Mouse (Mus musculus) central nervous system, embryonic 14 days (tissue): ENCODE results near the gene Sema3f. TPM values are rescaled to one million over a fixed set of nuclear protein-coding genes. Genes with fewer than 3 reads are reported as not detected.

Experiments used
- polyA plus RNA-seq: library from polyadenylated mRNA; depleted of rRNA; stranded (reverse); fragments of >200 nt; gene quantifications from 2 replicates; pipeline ENCODE4 v1.2.3, GENCODE M21; 2012; rRNA removed

Sema3f gene
- polyA plus RNA-seq: 112 and 151 TPM in 2 replicates

DNA sequence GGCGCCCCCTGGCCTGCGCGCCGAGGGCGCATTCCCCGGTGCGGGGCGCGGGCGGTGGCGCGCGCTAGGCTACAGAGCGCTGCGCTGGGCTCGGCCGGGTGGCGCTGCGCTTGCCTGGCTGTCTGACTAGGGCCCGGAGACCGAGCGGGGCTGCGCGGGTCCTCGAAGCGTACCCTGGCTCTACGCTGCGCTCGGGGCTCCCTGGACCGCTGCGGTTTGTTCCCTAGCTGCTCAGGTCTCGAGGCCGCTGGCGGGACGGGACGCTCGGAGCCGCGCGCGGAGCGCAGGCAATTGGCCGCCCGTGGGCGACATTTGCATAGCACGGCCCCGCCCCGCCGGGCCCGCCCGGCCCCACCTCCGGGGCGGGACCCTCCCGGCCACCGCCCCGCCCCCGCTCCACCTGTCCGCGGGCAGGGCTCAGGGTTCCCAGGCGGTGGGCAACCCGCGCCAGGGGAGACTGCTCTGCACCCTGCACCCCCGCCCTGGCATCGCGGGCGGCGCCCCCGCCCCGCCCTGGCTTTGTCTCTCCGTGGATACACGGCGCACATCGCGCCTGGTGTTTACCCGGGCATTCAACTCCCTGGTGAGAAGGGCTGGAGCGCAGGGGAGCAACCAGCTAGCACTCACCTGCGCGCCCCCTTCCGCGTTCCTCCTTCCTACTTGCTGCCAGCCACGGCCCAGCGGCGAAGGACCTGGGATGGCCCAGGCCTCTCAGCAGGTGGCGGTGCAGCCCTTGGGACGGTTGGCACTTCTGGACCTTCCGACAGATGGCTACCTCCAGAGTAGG is at the start of gene Sema3f:
Sema3f (minus strand) TSS at position 779 of the 787 bp plus-strand sequence.

GRCm38 (mm10) chr9:107679501-107679900 is 30.8 kb downstream of the Sema3f start, which contains the start of gene Gnat1:
TSS of gene Gnat1 (minus strand) at chr9:107679712.

DNA sequence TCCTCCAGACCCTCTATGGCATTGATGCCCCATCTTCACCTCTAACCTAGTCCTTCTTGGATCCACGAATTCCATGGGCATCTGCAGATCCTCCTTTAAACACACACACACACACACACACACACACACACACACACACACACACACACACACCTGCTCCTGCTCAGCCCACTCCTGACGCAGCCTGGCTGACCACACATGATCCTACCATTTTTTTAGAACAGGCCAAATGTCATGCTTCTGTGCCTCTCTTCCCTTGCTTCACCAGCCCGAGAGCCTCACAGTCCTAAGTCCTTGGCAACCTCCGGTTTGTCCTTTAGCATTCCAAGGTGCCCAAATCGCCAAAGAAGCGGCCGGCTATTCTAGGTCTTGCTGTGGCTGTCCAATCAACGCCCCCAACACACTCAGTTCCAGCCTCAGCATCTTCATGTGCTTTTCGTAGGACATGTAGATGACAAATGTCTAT is 40.8 kb downstream of the Sema3f start, which contains the start of gene Slc38a3:
Slc38a3 (minus strand) TSS at position 51 of the 466 bp plus-strand sequence.

DNA sequence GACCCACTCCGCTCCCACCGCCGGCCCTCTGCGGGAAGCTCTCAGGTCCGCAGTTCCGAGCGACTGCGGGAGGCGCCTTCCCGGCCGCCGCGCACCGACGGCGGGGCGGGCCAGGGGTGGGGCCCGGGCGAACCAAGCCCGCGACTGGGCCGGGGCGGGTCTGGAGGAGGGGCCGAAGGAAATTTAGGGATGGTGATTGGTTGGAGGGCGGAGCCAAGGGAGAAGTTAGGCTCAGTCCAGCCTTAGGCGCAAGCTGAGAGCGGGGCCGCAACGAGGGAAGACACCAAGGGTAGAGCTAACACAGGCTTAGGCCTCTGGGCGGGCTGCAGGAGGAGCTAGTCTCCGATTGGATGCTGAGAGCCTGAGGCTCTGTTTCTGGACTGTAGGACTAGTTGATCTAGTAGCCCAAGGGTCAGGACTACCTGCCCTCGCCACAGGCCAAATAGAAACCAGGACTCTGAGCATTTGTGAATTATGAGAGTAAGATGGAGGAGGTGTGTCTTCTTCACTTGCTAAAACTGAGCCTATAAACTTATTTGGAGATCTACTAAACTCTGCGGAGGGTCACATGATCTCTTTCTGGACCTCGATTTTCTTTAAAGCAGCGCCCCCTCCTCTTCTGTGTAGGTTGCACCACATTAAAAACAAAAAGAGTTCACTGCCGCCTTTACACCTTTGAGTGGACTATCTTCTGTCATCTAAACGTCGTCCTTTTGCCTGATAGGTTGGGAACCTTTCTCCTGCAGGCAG is 74.8 kb downstream of the Sema3f start, which contains the start of gene Gnai2:
Gnai2 (minus strand) TSS at position 89 of the 750 bp plus-strand sequence.

Other genes with a start within 250 kb of the Sema3f start
- 32.8 and 33.5 TPM in 2 replicates for gene Tmem115, start 176.5 kb downstream of the Sema3f start, polyA plus RNA-seq
- 27.6 and 30.1 TPM in 2 replicates for gene Cyb561d2, start 168.3 kb downstream of the Sema3f start, polyA plus RNA-seq
- gene Nprl2, start 168.2 kb downstream of the Sema3f start, polyA plus RNA-seq: 78.8 and 83.5 TPM in 2 replicates
- gene Zmynd10, start 163.2 kb downstream of the Sema3f start, polyA plus RNA-seq: 5.8 and 7.0 TPM in 2 replicates
- gene Rassf1, start 158.9 kb downstream of the Sema3f start, polyA plus RNA-seq: 34.2 and 44.6 TPM in 2 replicates
- gene Tusc2, start 147.2 kb downstream of the Sema3f start, polyA plus RNA-seq: 78.2 and 82.7 TPM in 2 replicates
- gene Hyal2, start 142.5 kb downstream of the Sema3f start, polyA plus RNA-seq: 62.7 and 63.0 TPM in 2 replicates
- 4.3 and 4.8 TPM in 2 replicates for gene Hyal1, start 133.5 kb downstream of the Sema3f start, polyA plus RNA-seq
- gene Naa80, start 131.6 kb downstream of the Sema3f start, polyA plus RNA-seq: 26.0 and 30.3 TPM in 2 replicates
- 1.2 and 1.3 TPM in 2 replicates for gene Hyal3, start 129.7 kb downstream of the Sema3f start, polyA plus RNA-seq
- gene Ifrd2, start 122.8 kb downstream of the Sema3f start, polyA plus RNA-seq: 24.6 and 30.0 TPM in 2 replicates
- gene Sema3b, start 101.2 kb downstream of the Sema3f start, polyA plus RNA-seq: 5.2 and 9.8 TPM in 2 replicates
- gene Gnai2, start 75.1 kb downstream of the Sema3f start, polyA plus RNA-seq: 454 and 485 TPM in 2 replicates
- gene Slc38a3, start 40.9 kb downstream of the Sema3f start, polyA plus RNA-seq: 60.5 and 67.7 TPM in 2 replicates
- gene Gnat1, start 30.8 kb downstream of the Sema3f start, polyA plus RNA-seq: 0.13 and 0.43 TPM in 2 replicates
- gene Rbm5, start 60.5 kb upstream of the Sema3f start, polyA plus RNA-seq: 205 and 224 TPM in 2 replicates
- 91.0 and 99.6 TPM in 2 replicates for gene Rbm6, start 162.8 kb upstream of the Sema3f start, polyA plus RNA-seq
- 26.7 and 28.3 TPM in 2 replicates for gene Mon1a, start 177.7 kb upstream of the Sema3f start, polyA plus RNA-seq
- 4.7 and 6.4 TPM in 2 replicates for gene Mst1r, start 196.4 kb upstream of the Sema3f start, polyA plus RNA-seq
- not detected in 2 replicates for gene Actl11, start 218.0 kb upstream of the Sema3f start, polyA plus RNA-seq
- gene Camkv, start 225.2 kb upstream of the Sema3f start, polyA plus RNA-seq: 39.4 and 49.6 TPM in 2 replicates
- 10.0 and 10.4 TPM in 2 replicates for gene Traip, start 239.7 kb upstream of the Sema3f start, polyA plus RNA-seq